Mouse (Mus musculus) megakaryocyte, embryonic 14.5 days (primary cell): ENCODE results near the gene Cmklr1.

Source experiments
- FLI1 ChIP-seq: IDR thresholded peaks from 2 replicates; pipeline ENCODE4 v1.6.1; 2012; ENCODE audit warnings: low read length, inconsistent platforms, mixed read lengths
- GATA1 ChIP-seq: IDR thresholded peaks from 3 replicates; pipeline ENCODE4 v1.6.1; 2012; ENCODE audit warnings: mixed read lengths, low read length, inconsistent platforms, borderline replicate concordance

- no peak for TF ChIP-seq FLI1
- no peak for TF ChIP-seq GATA1
Measured at GRCm38 (mm10) chr5:113682472-113682871, 32.2 kb upstream of the Cmklr1 start.
